Mouse (Mus musculus): ENCODE results near the gene Hist1h3c.

The Hist1h3c gene

GRCm38 (mm10) chr13:23697491-23698299, 47.7 kb downstream of the Hist1h3c start:
- in situ Hi-C loops (cut with MboI; ENCODE audit: low pct_unique_long_range_greater_than_20kb in 1 of 2, low sequenced_read_pairs in 2 of 2, unreplicated experiment in 1 of 2): no loop called here

- in situ Hi-C loops (cut with MboI; ENCODE audit: low pct_unique_long_range_greater_than_20kb in 1 of 2, low sequenced_read_pairs in 2 of 2, unreplicated experiment in 1 of 2): no loop called here
These were observed 49.3 kb downstream of the Hist1h3c start for GRCm38 (mm10) chr13:23696061-23696474.

GRCm38 (mm10) chr13:23695514-23695913, 49.9 kb downstream of the Hist1h3c start, which contains the start of gene Hist1h1t:
Gene Hist1h1t, plus strand, starts transcription at chr13:23695814.
- in situ Hi-C loops (cut with MboI; ENCODE audit: low pct_unique_long_range_greater_than_20kb in 1 of 2, low sequenced_read_pairs in 2 of 2, unreplicated experiment in 1 of 2): no loop called here

Measured in mouse embryonic stem cell (cell line).